Mouse (Mus musculus) liver, embryonic 16.5 days (tissue): ENCODE measurements around the gene Acin1. TPM values are rescaled to one million over a fixed set of nuclear protein-coding genes. Genes with fewer than 3 reads are reported as not detected.

Source experiments
- ATAC-seq: fragments of 200-750 bp; cut with Nextera tagmentation; 2 replicates; pipeline ENCODE4 v1.8.0; 2017; ENCODE audit warnings: low read depth, mild to moderate bottlenecking, moderate number of reproducible peaks, moderate library complexity
- H3K27ac ChIP-seq: fragments of 300-500 bp; sonication (generic); 2 replicates; pipeline ENCODE4 v1.5.1; 2014; ENCODE audit warnings: mild to moderate bottlenecking, low read length
- H3K27me3 ChIP-seq: fragments of 300-500 bp; sonication (generic); 2 replicates; pipeline ENCODE4 v1.6.1; 2014; ENCODE audit warnings: low read depth, low read length, mixed read lengths; ENCODE audit not compliant: control insufficient read depth, insufficient read depth
- H3K36me3 ChIP-seq: fragments of 300-500 bp; sonication (generic); 2 replicates; pipeline ENCODE4 v1.6.1; 2014; ENCODE audit warnings: mild to moderate bottlenecking; ENCODE audit not compliant: control insufficient read depth, insufficient read depth
- H3K4me1 ChIP-seq: fragments of 300-500 bp; sonication (generic); 2 replicates; pipeline ENCODE4 v1.6.1; 2014; ENCODE audit warnings: low read depth, low read length, mixed read lengths; ENCODE audit not compliant: control insufficient read depth
- H3K4me2 ChIP-seq: fragments of 300-500 bp; sonication (generic); 2 replicates; pipeline ENCODE4 v1.6.1; 2014; ENCODE audit warnings: low read depth, low read length, mixed read lengths
- H3K4me3 ChIP-seq: fragments of 300-500 bp; sonication (generic); 2 replicates; pipeline ENCODE4 v1.5.1; 2014; ENCODE audit warnings: low read depth, mild to moderate bottlenecking, low read length
- H3K9ac ChIP-seq: fragments of 300-500 bp; sonication (generic); 2 replicates; pipeline ENCODE4 v1.6.1; 2014; ENCODE audit warnings: low read depth, low read length
- H3K9me3 ChIP-seq: fragments of 300-500 bp; sonication (generic); replicated peaks from 2 replicates; pipeline ENCODE4 v1.6.1; 2016; ENCODE audit warnings: low read length; ENCODE audit not compliant: control insufficient read depth
- WGBS: fragments of 180-500 bp; shearing (Covaris S2); extraction: QIAGEN DNeasy Blood & Tissue Kit; methylation state at CpG from one replicate; pipeline ENCODE4 v1.1.7; 2014; ENCODE audit not compliant: insufficient replicate concordance; 5-methylcytosine and 5-hydroxymethylcytosine counted together
- polyA plus RNA-seq: library from polyadenylated mRNA; unstranded; fragments of >200 nt; fragmentation: Nextera tagmentation; extraction: Ambion mirVana; gene quantifications from 2 replicates; pipeline ENCODE4 v1.2.1, GENCODE M21; 2015

The Acin1 gene
- polyA plus RNA-seq, 1 experiment from 2014 or later, result 43.5 TPM

- H3K4me2 ChIP-seq, result no peak overlapping the region
- no peaks in the 10 kb centered on the region for H3K4me1 ChIP-seq
- H3K27me3 ChIP-seq, result no peaks in the 10 kb centered on the region
- no peak overlapping the region for H3K27ac ChIP-seq
- no peaks in the 10 kb centered on the region for H3K36me3 ChIP-seq
- WGBS, result 63% methylated on average over 7 of the region's 7 CpGs
- no peak overlapping the region for H3K4me3 ChIP-seq
- no peak for ATAC-seq
- H3K9ac ChIP-seq, result no peak overlapping the region
- no peaks in the 10 kb centered on the region for H3K9me3 ChIP-seq
Measured at GRCm38 (mm10) chr14:54720654-54721350, 34.1 kb upstream of the Acin1 start.

- WGBS, result 70% methylated on average over 11 of the region's 11 CpGs
- no peaks in the 10 kb centered on the region for H3K36me3 ChIP-seq
- no peak overlapping the region for H3K27ac ChIP-seq
- no peak overlapping the region for H3K4me3 ChIP-seq
- no peaks in the 10 kb centered on the region for H3K9me3 ChIP-seq
- no peaks in the 10 kb centered on the region for H3K27me3 ChIP-seq
- ATAC-seq, result no peak
- no peak overlapping the region for H3K9ac ChIP-seq
- no peaks in the 10 kb centered on the region for H3K4me1 ChIP-seq
- no peak overlapping the region for H3K4me2 ChIP-seq
Measured at GRCm38 (mm10) chr14:54720041-54720440, 33.3 kb upstream of the Acin1 start.

- Histone ChIP-seq H3K27ac (no peak overlapping the region), H3K27me3 (no peaks in the 10 kb centered on the region; the same call in none of the 2 replicates), H3K4me2 (no peak overlapping the region), H3K36me3 (no peaks in the 10 kb centered on the region), H3K4me1 (peaks cover 2% of the 10 kb centered on the region), H3K9ac (no peak overlapping the region), H3K4me3 (no peak overlapping the region), H3K9me3 (no peaks in the 10 kb centered on the region)
- no peak for ATAC-seq
- 55% methylated on average over 1 of the region's 1 CpGs for WGBS
Measured at GRCm38 (mm10) chr14:54715402-54715801, 28.7 kb upstream of the Acin1 start.

- H3K27ac ChIP-seq, result no peak overlapping the region
- 2% methylated on average over 15 of the region's 15 CpGs for WGBS
- H3K4me2 ChIP-seq, result peak overlapping the region; percentile 62
- H3K9me3 ChIP-seq, result no peaks in the 10 kb centered on the region
- peak overlapping the region; percentile 46 for H3K4me3 ChIP-seq
- H3K27me3 ChIP-seq, result no peaks in the 10 kb centered on the region; the same call in none of the 2 replicates
- H3K9ac ChIP-seq, result no peak overlapping the region
- ATAC-seq, result no peak
- peaks cover 2% of the 10 kb centered on the region for H3K4me1 ChIP-seq
- no peaks in the 10 kb centered on the region for H3K36me3 ChIP-seq
Measured at GRCm38 (mm10) chr14:54714617-54715081, 27.9 kb upstream of the Acin1 start.

- Histone ChIP-seq H3K36me3 (no peaks in the 10 kb centered on the region), H3K27ac (no peak overlapping the region), H3K4me1 (peaks cover 2% of the 10 kb centered on the region), H3K4me3 (peak overlapping the region; percentile 46), H3K27me3 (no peaks in the 10 kb centered on the region; the same call in none of the 2 replicates), H3K9ac (no peak overlapping the region), H3K4me2 (peak overlapping the region; percentile 62), H3K9me3 (no peaks in the 10 kb centered on the region)
- ATAC-seq, result no peak; the same call in 1 of the 2 replicates
- WGBS, result under 1% methylated on average over 13 of the region's 13 CpGs
Measured at GRCm38 (mm10) chr14:54714121-54714520, 27.4 kb upstream of the Acin1 start.

- H3K9ac ChIP-seq, result peak overlapping the region; percentile 17; the same call in 1 of the 2 replicates
- peak overlapping the region; percentile 71 for H3K27ac ChIP-seq
- WGBS, result 24% methylated on average over 8 of the region's 8 CpGs
- no peaks in the 10 kb centered on the region for H3K36me3 ChIP-seq
- H3K4me3 ChIP-seq, result no peak overlapping the region
- H3K4me1 ChIP-seq, result peaks cover 2% of the 10 kb centered on the region
- H3K4me2 ChIP-seq, result 0 out of 2 replicates have a peak overlapping the region, but pooled peaks have one; percentile 31
- ATAC-seq, result peak; percentile 35; the same call in 1 of the 2 replicates
- no peaks in the 10 kb centered on the region for H3K9me3 ChIP-seq
- peaks cover 2% of the 10 kb centered on the region for H3K27me3 ChIP-seq
Measured at GRCm38 (mm10) chr14:54712861-54713260, 26.1 kb upstream of the Acin1 start.

- Histone ChIP-seq H3K9me3 (no peaks in the 10 kb centered on the region), H3K4me3 (peak within 1 kb of the TSS; percentile 27), H3K9ac (peak within 1 kb of the TSS; percentile 25; the same call in 1 of the 2 replicates), H3K4me2 (0 out of 2 replicates have a peak within 1 kb of the TSS, but pooled peaks have one; percentile 31), H3K27ac (peak within 1 kb of the TSS; percentile 71), H3K36me3 (no peaks in the 10 kb centered on the region), H3K27me3 (peaks cover 10% of the 10 kb centered on the region), H3K4me1 (peaks cover 2% of the 10 kb centered on the region)
- 59% methylated on average over 7 of the region's 7 CpGs for WGBS
- no peak for ATAC-seq
Measured at GRCm38 (mm10) chr14:54712074-54712473, 25.3 kb upstream of the Acin1 start, which contains the start of gene Cebpe. Gene Cebpe, minus strand, starts transcription at chr14:54712174.

- Histone ChIP-seq H3K27me3 (peaks cover 16% of the 10 kb centered on the region), H3K36me3 (no peaks in the 10 kb centered on the region), H3K9me3 (no peaks in the 10 kb centered on the region), H3K4me2 (no peak overlapping the region), H3K4me3 (no peak overlapping the region), H3K9ac (peak overlapping the region; percentile 4; the same call in 1 of the 2 replicates), H3K4me1 (peaks cover 25% of the 10 kb centered on the region), H3K27ac (no peak overlapping the region)
- ATAC-seq, result no peak
- 36% methylated on average over 9 of the region's 9 CpGs for WGBS
Measured at GRCm38 (mm10) chr14:54709054-54709453, 22.3 kb upstream of the Acin1 start.
